Mouse (Mus musculus) kidney, postnatal 14 days (tissue): ENCODE results near the gene Rgs2.
A peak's percentile ranks its signal among the peaks of the same experiment; 100 is the strongest.

Experiments used
- DNase-seq: peaks from one replicate; pipeline ENCODE4 v3.0.0; 2022; ENCODE audit warnings: mixed read lengths

Rgs2 gene

DNA sequence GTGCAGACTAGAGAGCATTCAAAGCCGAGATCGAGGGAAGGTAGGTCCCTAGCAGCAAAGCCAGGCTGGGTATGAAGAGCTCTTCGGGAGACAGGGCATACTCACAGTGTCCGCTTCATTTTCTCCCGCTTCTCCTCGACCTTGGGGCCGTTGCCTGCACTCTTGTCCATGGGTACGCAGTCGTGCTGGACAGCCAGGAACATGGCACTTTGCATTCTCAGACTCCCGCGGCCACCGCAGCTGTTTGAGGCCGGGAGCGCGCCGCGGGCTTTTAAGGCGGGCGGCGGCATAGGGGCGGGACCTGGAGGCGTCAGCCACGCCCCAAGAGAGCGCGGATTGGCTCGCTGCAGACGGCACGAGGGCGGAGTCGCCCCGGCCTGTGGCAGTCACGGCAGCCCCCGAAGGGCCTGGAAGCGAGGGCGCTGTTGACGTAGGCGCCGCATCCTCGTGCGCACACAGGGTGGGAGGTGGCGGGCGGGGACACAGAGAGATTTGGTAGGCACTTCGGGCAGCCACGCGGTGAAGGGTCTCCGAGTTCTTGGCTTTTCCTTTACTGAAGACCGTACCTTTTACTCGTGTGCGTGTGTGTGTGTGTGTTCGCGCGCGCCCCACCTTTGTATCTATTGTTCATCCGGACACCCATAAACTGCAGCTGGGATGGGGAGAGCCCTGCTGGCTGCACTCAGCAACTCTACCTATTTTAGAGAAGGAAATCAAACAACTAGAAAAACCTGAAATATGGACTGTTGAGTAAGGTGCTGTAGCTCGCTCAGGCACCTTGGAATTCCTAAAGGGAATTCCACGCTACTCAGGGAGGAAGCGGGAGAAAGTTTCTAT, at the start of gene Rgs2:
Rgs2 (minus strand) TSS at position 258 of the 837 bp plus-strand sequence.
- DNase-seq, result peak; percentile 96

DNA sequence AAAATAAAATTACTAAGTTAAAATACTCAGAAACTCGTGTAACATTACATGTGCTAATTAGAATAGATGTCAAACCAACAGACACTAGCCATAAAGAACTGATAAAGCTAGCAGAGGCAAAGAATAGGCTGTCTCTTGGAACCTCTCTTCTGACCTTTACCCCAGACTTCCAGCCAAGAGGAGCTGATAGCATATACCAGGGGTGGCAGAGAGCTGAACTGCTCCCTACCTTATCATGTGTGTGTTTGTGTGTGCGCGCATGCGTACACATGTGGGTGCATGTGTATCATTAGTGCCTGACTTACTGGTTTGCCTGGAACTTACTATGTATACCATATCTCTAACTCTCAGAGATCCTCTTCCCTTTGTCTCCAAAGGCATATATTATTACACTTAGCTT, 49.4 kb upstream of the Rgs2 start:
- no peak for DNase-seq

DNA sequence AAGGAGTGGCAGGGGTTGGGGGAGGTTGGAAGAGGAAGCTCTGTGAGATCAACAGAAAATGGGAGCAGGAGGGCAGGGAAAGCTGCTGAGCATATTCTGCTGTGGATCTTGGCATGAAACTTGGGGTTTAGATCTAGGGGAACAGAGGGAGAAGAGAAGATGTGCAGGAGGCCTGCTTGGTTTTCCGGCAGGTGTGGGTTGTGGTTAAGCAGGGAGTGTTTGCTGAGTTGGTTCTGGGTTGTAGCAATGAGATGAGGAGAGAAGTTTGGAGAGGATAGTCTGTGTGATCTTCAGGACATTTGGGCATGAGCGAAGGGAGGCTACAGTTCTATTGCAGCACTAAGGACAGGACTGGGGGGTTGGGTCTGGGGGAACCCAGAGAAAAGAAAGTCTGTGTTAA, 37.9 kb upstream of the Rgs2 start:
- DNase-seq, result no peak

DNA sequence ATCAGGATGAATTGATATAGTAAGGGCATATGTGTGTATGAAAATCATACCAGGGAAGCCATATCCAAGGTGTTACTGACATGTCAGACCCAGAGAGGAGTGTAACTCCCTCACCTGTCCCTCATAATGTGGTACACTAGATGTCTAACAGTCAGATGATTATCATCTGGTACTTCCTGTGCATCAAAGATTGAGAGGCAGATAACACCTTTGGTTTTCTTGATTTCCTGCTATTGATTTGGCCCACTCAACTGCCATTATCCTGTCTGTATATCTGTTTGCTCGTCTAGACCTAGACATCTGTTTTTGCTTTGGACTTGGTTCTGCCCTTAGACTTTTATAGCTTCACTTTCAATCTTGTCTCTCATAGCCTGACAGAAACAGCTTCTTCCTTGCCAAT, 29.5 kb upstream of the Rgs2 start:
- DNase-seq, result no peak

DNA sequence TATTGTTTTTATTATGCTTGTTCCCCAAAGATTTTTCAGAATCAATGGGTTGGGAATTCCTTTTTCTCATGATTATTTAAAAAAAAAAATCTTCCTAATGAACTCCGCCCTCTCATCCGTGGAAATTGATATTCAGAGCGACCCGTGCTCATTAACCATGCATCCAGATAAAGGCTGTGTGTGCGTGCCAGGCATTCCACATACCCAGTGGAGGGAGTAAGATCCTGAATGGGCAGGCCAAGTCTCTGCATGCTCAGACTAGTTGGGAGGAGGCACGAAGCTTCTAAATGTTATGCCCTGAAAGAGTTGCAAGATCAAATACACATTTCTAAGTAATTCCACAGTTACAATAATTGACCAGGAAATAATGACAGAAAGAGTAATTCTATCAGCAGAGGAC, 26.5 kb upstream of the Rgs2 start:
- peak; percentile 37 for DNase-seq

DNA sequence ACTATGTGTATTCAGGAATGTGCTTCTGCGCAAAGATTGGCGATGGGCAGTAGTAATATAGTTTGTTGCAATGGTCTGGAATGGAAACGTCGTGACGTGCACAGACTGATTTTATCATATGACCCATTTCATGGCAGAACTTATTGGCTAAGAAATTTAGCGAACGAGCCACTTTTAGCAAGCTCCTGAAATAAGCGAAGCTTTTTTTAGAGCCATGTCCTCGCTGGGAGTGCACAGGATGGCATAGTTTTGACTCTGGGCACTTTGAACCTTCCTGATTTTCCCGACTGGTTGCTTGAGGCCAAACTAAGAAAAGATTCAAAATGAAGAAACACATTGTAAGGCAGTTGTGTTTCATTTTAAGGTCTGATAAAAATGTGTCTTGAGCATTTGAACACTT, 25.7 kb upstream of the Rgs2 start:
- DNase-seq, result no peak

DNA sequence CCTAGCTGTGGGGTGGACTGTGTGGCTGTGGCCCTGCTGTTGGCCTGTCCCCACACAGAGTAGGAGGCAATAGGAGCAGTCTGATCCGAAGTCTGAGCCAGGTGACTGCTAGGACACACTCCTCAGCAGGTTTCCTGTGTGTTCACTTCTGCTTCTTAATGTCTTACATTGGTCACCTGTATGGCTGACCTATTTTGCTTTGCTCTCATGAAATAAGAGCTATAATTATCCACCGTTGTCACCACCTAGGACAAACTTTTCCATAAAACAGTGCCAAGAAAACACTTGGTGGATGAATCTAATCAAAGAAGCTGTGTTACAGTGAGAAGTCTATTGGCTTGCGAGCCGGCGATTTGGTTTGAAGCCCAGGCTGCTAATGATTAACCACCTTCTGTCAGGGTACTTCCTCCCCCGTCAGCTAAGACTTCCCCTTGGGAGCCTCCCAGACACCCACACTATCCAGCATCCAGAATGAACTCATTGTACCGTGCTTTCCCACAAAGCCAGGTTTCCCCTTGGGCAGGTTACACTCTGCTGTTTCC, 14.5 kb upstream of the Rgs2 start:
- peak; percentile 71 for DNase-seq

DNA sequence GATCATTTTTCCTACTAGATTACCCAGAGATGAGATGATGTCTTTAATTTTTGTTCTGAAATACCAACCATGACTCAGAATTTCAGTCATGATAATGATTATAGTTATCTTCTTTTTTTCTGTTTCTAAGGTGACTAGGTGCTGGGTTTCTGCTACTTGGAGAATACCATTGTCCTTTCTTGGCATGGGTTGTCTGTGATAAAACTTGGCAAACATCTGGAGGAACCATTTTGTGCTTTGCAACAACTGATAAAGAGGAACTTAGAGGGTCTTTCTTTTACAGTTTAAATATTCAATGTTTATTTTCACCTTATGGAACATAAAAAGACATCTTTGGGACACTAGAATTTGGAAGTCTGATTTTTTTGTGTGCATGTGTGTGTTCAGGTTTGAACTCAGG, 10.0 kb upstream of the Rgs2 start:
- DNase-seq, result no peak

DNA sequence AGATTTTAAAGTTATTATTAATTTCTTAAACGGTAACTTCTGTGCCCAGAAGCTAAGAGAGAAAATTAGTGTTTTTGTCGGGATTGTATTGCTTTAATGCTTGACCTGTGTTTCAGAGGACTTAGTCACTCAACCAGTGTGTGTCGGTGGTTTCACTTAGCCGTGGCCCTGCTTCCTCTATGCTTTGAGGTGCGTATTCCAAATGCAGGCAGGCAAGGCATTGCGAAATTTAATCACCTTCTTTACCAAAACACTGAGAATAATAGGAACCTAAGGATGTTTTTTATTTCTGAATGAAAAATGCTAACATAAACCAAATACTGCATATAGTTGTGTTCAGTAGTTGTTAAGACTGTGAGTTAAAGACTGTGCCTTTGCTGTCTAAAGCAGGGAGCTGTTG, 3.4 kb upstream of the Rgs2 start:
- no peak for DNase-seq

DNA sequence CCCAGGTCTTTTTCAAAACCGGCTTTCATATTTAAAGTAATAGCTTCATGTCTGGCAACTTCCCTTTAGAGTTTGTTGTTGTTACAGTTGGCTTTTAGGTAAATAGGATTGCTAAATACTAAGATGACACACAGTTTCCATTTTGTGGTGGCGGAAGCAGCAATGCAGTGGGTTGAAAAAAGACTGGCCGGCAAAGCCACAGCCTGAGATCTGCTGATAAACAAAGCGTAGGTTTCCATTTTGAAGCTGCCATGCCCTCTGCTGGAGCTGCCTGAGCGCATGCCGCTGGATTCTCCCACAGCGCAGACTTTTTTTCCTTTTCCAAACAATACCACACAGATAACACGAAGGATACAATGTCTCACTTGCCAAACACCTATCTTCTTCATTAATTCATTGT, 2.6 kb upstream of the Rgs2 start:
- peak; percentile 80 for DNase-seq

DNA sequence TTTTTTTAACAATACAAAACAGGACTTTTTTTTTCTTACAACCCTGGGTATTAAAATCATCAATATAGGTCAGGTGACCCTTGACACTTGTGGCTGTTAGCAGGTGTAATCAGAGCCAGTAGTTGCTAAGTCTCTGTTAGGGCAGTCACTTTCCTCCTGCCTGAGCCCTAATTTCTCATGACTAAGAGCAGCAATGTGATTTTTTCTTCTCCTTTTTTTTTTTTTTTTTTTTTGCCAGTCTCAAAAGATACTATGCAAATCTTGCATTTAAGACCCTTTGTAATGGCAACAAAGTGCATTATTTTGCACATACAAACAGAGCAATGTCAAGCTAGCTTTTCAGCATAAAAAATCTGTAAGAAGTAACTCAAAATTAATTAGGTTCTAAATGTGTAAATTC, 1.7 kb upstream of the Rgs2 start:
- DNase-seq, result no peak

DNA sequence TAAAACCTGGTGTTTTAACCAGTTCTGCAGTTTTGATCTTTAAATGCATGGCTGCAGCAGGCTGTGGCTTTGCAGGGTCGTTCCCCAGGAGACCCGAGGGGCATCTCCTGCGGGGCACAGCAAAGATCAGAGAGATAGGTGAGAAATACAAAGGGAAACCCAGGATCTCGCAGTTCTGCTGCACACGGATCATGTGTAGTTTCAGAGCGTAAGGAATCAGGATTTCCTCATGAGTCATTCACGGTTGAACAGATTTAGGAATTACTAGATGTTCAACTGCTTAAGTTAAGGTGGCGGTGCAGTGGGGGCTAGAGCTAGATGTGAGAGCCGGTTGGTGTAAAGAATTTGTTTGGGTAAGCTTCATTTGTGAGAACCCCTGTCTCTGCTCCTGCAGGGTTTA, 780 bp upstream of the Rgs2 start:
- peak; percentile 13 for DNase-seq

DNA sequence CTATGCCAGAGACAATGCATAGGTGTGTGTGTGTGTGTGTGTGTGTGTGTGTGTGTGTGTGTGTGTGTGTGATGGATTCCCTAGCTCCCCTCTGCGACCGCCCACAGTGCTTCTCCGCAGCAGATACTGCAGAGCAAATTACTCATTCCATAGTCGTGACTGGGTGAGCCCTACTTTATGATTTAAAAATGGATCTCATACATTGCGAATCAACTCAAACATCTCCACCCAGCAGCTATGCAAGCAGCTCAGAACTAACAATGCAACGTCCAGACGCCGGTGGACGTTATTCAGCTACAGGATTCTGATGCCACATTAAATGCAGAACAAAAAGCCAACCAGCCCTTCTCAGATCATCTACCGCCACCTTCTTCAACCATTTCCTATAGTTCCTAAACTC, 545 bp downstream of the Rgs2 start:
- DNase-seq, result no peak

DNA sequence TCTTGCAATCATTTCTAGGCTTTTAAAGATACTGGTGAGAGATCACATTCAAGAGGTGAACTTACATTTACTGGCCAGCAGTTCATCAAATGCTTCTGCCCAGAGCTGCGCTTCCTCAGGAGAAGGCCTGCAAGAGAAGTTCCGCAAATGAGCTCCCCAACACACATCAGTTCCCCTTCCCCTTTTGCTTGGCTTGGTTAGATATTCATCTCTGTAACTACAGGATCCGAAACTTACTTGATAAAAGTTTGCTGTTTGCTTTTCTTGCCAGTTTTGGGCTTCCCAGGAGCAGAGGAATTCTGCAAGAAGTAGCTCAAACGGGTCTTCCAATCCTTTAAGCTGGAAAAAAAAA, 1.3 kb downstream of the Rgs2 start:
- DNase-seq, result no peak

DNA sequence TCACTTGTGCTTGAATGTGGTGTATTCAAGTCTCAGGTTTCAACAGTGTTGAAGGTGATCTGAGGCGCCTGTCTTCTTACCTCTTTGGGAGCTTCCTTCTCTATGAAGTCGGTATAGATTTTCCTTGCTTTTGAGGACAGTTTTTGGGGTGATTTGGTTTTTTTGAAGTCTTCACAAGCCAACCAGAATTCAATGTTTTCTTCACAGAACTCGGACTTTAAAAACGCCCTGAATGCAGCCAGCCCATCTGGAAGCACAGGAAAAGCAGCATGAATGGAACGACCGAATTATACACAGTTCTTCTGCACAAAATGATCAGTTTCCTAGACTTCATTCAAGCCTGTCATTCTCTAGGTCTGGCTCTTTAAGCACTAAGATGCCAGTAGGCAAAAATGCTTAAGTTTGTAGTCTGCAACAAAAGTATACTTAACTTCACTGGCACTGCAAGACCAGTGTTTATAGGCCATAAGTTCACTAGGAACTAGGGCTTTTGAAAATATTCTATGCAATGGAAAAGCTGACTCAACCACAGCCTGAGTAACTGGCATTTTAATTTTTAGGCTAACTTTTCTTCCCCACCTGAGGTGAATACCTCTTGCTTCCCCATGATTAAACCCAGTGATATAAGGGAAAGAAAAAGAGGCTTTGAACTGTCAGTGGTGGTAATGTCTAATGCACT, 1.8 kb downstream of the Rgs2 start:
- no peak for DNase-seq

DNA sequence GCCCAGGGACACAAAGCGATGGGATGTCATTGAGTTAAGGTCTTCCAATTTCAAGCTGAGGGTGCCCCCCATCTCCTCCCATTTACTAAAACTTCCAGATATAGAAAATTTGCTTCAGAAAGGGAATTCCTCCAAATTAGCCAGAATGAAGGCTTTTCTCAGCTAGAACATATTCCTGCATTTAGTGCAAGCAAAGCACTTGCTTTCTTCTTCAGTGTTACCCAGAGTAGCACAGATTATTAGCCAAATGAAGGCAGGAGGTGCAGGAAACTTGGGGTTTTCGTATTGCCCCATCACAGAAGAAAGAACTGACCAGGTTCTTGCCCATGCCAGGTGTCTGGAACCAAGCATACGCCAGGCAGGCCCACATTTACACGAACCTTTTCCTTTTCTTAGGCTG, 3.7 kb downstream of the Rgs2 start:
- no peak for DNase-seq

DNA sequence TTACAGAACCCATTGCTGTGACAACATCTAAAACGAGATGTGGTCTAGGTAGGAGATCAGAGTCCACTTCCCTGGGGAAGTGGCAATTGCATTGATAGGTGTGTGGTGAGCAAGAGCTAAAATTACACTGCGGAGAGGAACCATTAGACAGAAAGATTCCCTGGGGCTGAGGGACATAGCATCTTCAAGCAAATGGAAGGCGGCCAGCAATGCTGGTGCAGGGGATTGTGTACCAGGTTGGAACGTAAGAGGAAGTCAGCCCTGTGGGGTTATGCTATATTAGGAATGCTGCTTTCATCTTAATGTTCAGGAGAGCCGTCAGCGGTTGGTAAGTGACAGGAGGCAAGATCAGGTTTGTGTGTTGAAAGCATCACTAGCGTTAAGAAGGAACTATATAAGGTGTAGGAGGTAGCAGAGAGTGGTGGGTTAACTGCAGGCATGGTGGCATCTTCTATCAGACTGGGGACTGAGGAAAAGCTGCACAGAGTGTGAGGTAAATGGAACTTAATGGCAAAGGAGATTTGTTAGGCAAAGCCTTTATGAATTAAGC, 4.5 kb downstream of the Rgs2 start:
- DNase-seq, result no peak

DNA sequence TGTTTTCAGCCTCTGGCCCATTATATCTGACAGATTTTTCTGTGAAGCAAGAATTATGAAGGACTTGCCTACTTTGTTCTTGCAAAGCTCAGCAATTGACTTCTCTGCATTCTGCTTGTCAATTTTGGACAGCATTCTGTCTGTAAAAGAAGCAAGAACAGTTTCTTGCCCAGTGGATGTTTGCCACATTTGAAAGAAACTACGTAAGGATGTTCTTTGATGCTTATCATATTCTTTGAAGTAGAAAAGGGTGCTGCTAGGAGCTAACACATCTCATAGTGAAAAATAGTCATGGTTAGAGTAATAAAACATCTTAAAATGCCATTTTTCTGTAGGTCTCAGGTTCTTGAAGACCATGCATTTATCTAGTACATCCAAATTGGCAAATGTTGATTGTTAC, 10.9 kb downstream of the Rgs2 start:
- no peak for DNase-seq

DNA sequence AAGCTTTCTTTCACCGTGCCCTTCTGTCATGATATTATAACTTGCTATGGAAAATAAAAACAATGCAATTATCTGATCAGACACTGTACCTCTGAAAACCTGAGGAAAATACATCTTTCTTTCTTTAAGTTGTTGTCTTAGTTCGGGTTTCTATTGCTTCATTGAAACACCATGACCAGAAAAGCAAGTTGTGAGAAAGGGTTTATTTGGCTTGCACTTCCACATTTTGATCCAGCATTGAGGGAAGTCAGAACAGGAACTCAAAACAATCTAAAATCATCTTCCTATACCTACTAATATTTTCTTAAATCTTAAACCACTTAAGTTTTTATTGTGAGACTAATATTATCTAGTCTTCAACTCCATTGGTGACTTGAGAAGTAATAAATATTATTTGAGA, 11.4 kb downstream of the Rgs2 start:
- DNase-seq, result no peak

DNA sequence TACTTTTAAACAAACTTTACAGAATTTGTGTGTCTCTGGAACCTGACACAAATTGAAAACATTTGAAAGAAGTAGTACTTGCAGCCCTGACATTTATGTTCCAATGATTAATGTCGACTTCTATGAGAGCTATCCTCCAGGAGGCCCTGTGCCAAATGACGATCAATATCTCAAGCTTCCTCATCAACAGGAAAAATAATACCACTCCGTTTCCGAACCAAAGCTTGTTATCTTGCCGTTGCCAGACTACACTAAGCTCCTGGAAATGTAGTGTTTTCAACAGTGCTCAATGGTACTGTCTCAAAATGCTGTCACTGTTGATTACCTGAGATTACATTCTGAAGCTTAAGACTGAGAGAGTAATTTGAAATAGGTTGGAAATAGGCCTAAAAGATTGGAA, 13.7 kb downstream of the Rgs2 start:
- no peak for DNase-seq

DNA sequence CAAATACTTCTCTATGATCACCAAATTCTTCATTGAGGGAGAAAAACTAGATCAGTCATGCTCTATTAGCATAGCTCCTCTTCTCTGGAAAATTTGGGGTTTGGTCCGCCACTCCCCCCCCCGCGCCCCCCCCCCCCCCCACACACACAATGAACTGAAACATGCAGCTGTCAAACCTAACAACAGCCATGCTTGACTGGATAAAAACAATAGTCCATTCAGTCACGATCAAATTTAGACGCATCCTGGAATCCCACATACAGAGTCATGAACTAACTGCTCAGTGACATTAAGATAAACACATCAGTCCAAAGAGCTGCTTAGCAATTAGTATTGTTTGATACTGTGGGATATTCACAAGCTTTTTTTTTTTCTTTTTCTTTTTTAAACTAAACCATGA, 14.2 kb downstream of the Rgs2 start:
- DNase-seq, result no peak

DNA sequence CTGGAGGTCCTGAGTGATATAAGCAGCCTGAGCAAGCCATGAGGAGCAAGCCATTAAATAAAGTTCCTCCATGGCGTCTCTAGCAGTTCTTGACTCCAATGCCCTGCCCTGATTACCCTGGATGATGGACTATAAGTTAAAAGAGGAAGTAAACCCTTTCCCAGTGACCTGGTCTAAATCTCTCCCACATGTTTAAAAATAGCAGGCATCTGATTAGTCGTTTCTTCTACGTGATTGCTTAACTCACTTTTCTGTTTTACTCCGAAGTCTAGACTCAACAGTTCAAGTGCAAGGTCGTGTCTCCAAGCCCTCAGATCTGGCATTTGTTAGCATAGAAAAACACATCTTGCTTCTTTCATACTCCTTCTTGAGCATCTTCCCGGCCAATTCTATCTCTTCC, 15.2 kb downstream of the Rgs2 start:
- no peak for DNase-seq

DNA sequence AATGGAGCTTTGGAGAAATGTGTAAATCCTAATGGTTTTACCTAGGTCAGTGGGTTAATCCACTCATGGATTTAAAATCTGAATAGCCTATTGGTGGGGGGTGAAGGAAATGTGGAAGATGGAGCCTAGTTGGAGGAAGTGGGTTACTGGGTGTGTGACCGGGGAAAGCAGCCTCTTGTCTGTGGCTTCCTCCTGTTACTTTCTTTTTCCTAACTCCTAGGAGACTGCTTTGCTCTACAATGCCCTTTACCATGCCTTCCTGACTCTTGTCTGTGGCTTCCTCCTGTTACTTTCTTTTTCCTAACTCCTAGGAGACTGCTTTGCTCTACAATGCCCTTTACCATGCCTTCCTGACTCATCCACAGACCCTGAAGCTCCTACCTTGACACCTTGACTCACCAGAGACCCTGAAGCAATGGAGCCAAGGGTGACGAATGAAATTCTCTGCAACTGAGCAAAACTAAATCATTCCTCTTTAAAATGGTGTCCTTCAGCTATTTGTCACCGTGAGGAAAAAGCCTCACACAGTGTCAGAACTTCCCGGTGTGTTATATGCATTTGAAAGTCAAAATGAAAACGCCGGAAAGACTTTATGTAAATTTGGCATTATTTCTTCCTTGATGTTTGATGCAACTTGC, 18.9 kb downstream of the Rgs2 start:
- DNase-seq, result no peak
